Mouse (Mus musculus): Measurements from ENCODE around the gene Elovl6. TPM values are rescaled to one million over a fixed set of nuclear protein-coding genes. Genes with fewer than 3 reads are reported as not detected.
A peak's percentile ranks its signal among the peaks of the same experiment; 100 is the strongest.

Elovl6 gene
- 109 and 118 TPM in 2 replicates for total RNA-seq (2012; rRNA removed)

DNA sequence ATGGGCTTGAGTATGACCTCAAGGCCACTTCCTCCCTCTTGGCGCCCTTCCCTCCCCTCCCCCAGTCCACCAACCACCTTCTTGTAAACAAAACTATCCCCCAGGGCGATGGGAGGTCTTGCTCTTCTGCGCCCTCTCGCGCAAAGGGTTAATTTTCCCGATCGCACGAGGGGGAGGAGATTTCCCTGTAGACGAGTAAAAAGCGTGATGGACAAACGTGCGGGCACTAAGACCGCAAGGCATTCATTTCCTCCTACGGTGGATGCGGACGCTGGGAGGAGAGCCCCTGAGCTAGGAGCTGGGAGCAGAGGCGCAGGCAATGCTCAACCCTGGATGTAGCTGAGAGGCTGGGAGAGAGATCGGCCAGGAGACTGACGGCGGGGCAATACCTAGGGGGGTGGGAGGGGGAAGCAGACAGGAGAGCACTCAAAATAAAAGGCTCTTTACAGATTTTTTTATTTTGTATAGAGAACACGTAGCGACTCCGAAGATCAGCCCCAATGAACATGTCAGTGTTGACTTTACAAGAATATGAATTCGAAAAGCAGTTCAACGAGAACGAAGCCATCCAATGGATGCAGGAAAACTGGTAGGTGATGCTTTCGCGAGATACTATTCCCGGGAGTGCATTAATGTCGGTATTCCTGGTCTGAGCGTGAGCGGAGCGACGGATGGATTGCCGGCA lies at the start of gene Elovl6:
TSS of gene Elovl6 (plus strand) at position 176 of the 685 bp plus-strand sequence.
- TF ChIP-seq CHD2 (IDR thresholded peaks at IDR 0.05; ENCODE audit: low read depth, low read length) (peak; percentile 66; the same call in 1 of the 2 replicates), MAFK (IDR thresholded peaks at IDR 0.05; ENCODE audit: insufficient read depth, low read depth, low read length) (no peak), ZC3H11A (IDR thresholded peaks at IDR 0.05; ENCODE audit: borderline replicate concordance, low read depth, low read length) (no peak), ZNF384 (IDR thresholded peaks at IDR 0.05; ENCODE audit: low read depth, low read length) (no peak), HCFC1 (IDR thresholded peaks at IDR 0.05; ENCODE audit: borderline replicate concordance, insufficient read depth, low read length) (peak; percentile 66; the same call in 1 of the 2 replicates)
- H3K27ac ChIP-seq (ENCODE audit: insufficient read depth, low read depth, low read length, poor library complexity, severe bottlenecking), result peak within 1 kb of the TSS; percentile 56
- in situ Hi-C loops (cut with MboI; ENCODE audit: low sequenced_read_pairs in 2 of 2, unreplicated experiment in 2 of 2), result no loop called here
- peak within 1 kb of the TSS; percentile 70 to 84 for H3K4me3 ChIP-seq (ENCODE audit: insufficient read depth in 1 of 2, low read depth in 1 of 2, low read length in 2 of 2, poor library complexity in 1 of 2, severe bottlenecking in 1 of 2)
- peaks cover 3% of the 10 kb centered on the region; the same call in 1 of the 2 replicates for H3K36me3 ChIP-seq (ENCODE audit: control insufficient read depth, insufficient read depth, low read length, poor library complexity, severe bottlenecking)
- peaks cover 10 to 21% of the 10 kb centered on the region in 2 experiments for H3K4me1 ChIP-seq (ENCODE audit: control insufficient read depth in 2 of 2, insufficient read depth in 2 of 2, low read length in 2 of 2, poor library complexity in 1 of 2)
- peak; percentile 97 for DNase-seq (ENCODE audit: low read depth, low spot score)
- no peaks in the 10 kb centered on the region for H3K9me3 ChIP-seq (ENCODE audit: control insufficient read depth, insufficient read depth, low read depth, low read length)
- H3K9ac ChIP-seq (ENCODE audit: insufficient read depth, low read depth, low read length, poor library complexity, severe bottlenecking), result peak within 1 kb of the TSS; percentile 90

GRCm38 (mm10) chr3:129488774-129489173 lies 43.4 kb upstream of the Elovl6 start:
- Histone ChIP-seq H3K4me1 (ENCODE audit: control insufficient read depth in 2 of 2, insufficient read depth in 2 of 2, low read length in 2 of 2, poor library complexity in 1 of 2) (no peaks in the 10 kb centered on the region), H3K9ac (ENCODE audit: insufficient read depth, low read depth, low read length, poor library complexity, severe bottlenecking) (no peak overlapping the region), H3K27ac (ENCODE audit: insufficient read depth, low read depth, low read length, poor library complexity, severe bottlenecking) (no peak overlapping the region), H3K36me3 (ENCODE audit: control insufficient read depth, insufficient read depth, low read length, poor library complexity, severe bottlenecking) (no peaks in the 10 kb centered on the region), H3K9me3 (ENCODE audit: control insufficient read depth, insufficient read depth, low read depth, low read length) (no peaks in the 10 kb centered on the region), H3K4me3 (ENCODE audit: insufficient read depth in 1 of 2, low read depth in 1 of 2, low read length in 2 of 2, poor library complexity in 1 of 2, severe bottlenecking in 1 of 2) (no peak overlapping the region)
- TF ChIP-seq CHD2 (IDR thresholded peaks at IDR 0.05; ENCODE audit: low read depth, low read length) (no peak), MAFK (IDR thresholded peaks at IDR 0.05; ENCODE audit: insufficient read depth, low read depth, low read length) (no peak), ZC3H11A (IDR thresholded peaks at IDR 0.05; ENCODE audit: borderline replicate concordance, low read depth, low read length) (no peak), ZNF384 (IDR thresholded peaks at IDR 0.05; ENCODE audit: low read depth, low read length) (no peak), HCFC1 (IDR thresholded peaks at IDR 0.05; ENCODE audit: borderline replicate concordance, insufficient read depth, low read length) (no peak)
- in situ Hi-C loops (cut with MboI; ENCODE audit: low sequenced_read_pairs in 2 of 2, unreplicated experiment in 2 of 2), result no loop called here
- no peak for DNase-seq (ENCODE audit: low read depth, low spot score)

- H3K36me3 ChIP-seq (ENCODE audit: control insufficient read depth, insufficient read depth, low read length, poor library complexity, severe bottlenecking), result no peaks in the 10 kb centered on the region
- H3K4me3 ChIP-seq (ENCODE audit: insufficient read depth in 1 of 2, low read depth in 1 of 2, low read length in 2 of 2, poor library complexity in 1 of 2, severe bottlenecking in 1 of 2), result no peak overlapping the region
- no peak for DNase-seq (ENCODE audit: low read depth, low spot score)
- H3K27ac ChIP-seq (ENCODE audit: insufficient read depth, low read depth, low read length, poor library complexity, severe bottlenecking), result no peak overlapping the region
- no peak for TF ChIP-seq ZNF384 (IDR thresholded peaks at IDR 0.05; ENCODE audit: low read depth, low read length)
- no peak for TF ChIP-seq ZC3H11A (IDR thresholded peaks at IDR 0.05; ENCODE audit: borderline replicate concordance, low read depth, low read length)
- TF ChIP-seq MAFK (IDR thresholded peaks at IDR 0.05; ENCODE audit: insufficient read depth, low read depth, low read length), result no peak
- no peak for TF ChIP-seq HCFC1 (IDR thresholded peaks at IDR 0.05; ENCODE audit: borderline replicate concordance, insufficient read depth, low read length)
- TF ChIP-seq CHD2 (IDR thresholded peaks at IDR 0.05; ENCODE audit: low read depth, low read length), result no peak
- H3K9me3 ChIP-seq (ENCODE audit: control insufficient read depth, insufficient read depth, low read depth, low read length), result no peaks in the 10 kb centered on the region
- no peak overlapping the region for H3K9ac ChIP-seq (ENCODE audit: insufficient read depth, low read depth, low read length, poor library complexity, severe bottlenecking)
- no peaks in the 10 kb centered on the region for H3K4me1 ChIP-seq (ENCODE audit: control insufficient read depth in 2 of 2, insufficient read depth in 2 of 2, low read length in 2 of 2, poor library complexity in 1 of 2)
- in situ Hi-C loops (cut with MboI; ENCODE audit: low sequenced_read_pairs in 2 of 2, unreplicated experiment in 2 of 2), result no loop called here
Observed at GRCm38 (mm10) chr3:129494123-129494522, 38.0 kb upstream of the Elovl6 start.

- H3K9ac ChIP-seq (ENCODE audit: insufficient read depth, low read depth, low read length, poor library complexity, severe bottlenecking), result no peak overlapping the region
- no peaks in the 10 kb centered on the region for H3K9me3 ChIP-seq (ENCODE audit: control insufficient read depth, insufficient read depth, low read depth, low read length)
- no peak for DNase-seq (ENCODE audit: low read depth, low spot score)
- in situ Hi-C loops (cut with MboI; ENCODE audit: low sequenced_read_pairs in 2 of 2, unreplicated experiment in 2 of 2), result no loop called here
- no peaks in the 10 kb centered on the region for H3K36me3 ChIP-seq (ENCODE audit: control insufficient read depth, insufficient read depth, low read length, poor library complexity, severe bottlenecking)
- TF ChIP-seq ZNF384 (IDR thresholded peaks at IDR 0.05; ENCODE audit: low read depth, low read length), result no peak
- no peak for TF ChIP-seq HCFC1 (IDR thresholded peaks at IDR 0.05; ENCODE audit: borderline replicate concordance, insufficient read depth, low read length)
- TF ChIP-seq MAFK (IDR thresholded peaks at IDR 0.05; ENCODE audit: insufficient read depth, low read depth, low read length), result no peak
- TF ChIP-seq ZC3H11A (IDR thresholded peaks at IDR 0.05; ENCODE audit: borderline replicate concordance, low read depth, low read length), result no peak
- TF ChIP-seq CHD2 (IDR thresholded peaks at IDR 0.05; ENCODE audit: low read depth, low read length), result no peak
- no peak overlapping the region for H3K4me3 ChIP-seq (ENCODE audit: insufficient read depth in 1 of 2, low read depth in 1 of 2, low read length in 2 of 2, poor library complexity in 1 of 2, severe bottlenecking in 1 of 2)
- no peaks in the 10 kb centered on the region for H3K4me1 ChIP-seq (ENCODE audit: control insufficient read depth in 2 of 2, insufficient read depth in 2 of 2, low read length in 2 of 2, poor library complexity in 1 of 2)
- H3K27ac ChIP-seq (ENCODE audit: insufficient read depth, low read depth, low read length, poor library complexity, severe bottlenecking), result no peak overlapping the region
Observed at GRCm38 (mm10) chr3:129494731-129495130, 37.4 kb upstream of the Elovl6 start.
